In genomic region chr1:52722586-52722985, GRCm38 (mm10) we compare ENCODE assay signal across 12 mouse cellular contexts. TPM values are rescaled to one million over a fixed set of nuclear protein-coding genes. Genes with fewer than 3 reads are reported as not detected.
DNase-seq lines count a peak whose midpoint lies in the region; ATAC-seq and TF ChIP-seq lines count a peak whose summit lies in the region.
"Had no signal": no experiment of that assay in that cellular context is flagged by ENCODE, and none has a peak within 500 bp of the region (broad histone marks: within the 10 kb centered on the region; RNA-seq: fewer than 3 reads in every experiment).

No protein-coding gene starts in this region.

- ATAC-seq in lung, postnatal 0 days: no peak
- no peak for ATAC-seq in intestine, embryonic 15.5 days
- ATAC-seq: intestine, embryonic 16.5 days had no signal

- no peak overlapping the region for H3K4me2 ChIP-seq in lung, postnatal 0 days (replicated peaks; ENCODE audit: low read depth, low read length)
- H3K4me2 ChIP-seq in intestine, embryonic 15.5 days (replicated peaks): no peak overlapping the region
- H3K4me2 ChIP-seq: embryonic facial prominence, embryonic 13.5 days; liver, embryonic 13.5 days had no signal

- no peak overlapping the region for H3K27ac ChIP-seq in lung, postnatal 0 days (ENCODE audit: low read length)
- no peak overlapping the region for H3K27ac ChIP-seq in intestine, embryonic 15.5 days
- H3K27ac ChIP-seq: embryonic facial prominence, embryonic 13.5 days; liver, embryonic 13.5 days had no signal

- H3K27me3 ChIP-seq in lung, postnatal 0 days (replicated peaks; ENCODE audit: insufficient read depth, low read length): no peaks in the 10 kb centered on the region
- no peaks in the 10 kb centered on the region for H3K27me3 ChIP-seq in intestine, embryonic 15.5 days (replicated peaks)

- H3K9ac ChIP-seq in lung, postnatal 0 days (replicated peaks; ENCODE audit: low read depth): no peak overlapping the region
- no peak overlapping the region for H3K9ac ChIP-seq in intestine, embryonic 15.5 days
- H3K9ac ChIP-seq: embryonic facial prominence, embryonic 13.5 days; liver, embryonic 13.5 days had no signal

- peak; percentile 25 for DNase-seq in left cerebral cortex, adult 11 months (ENCODE audit: low spot score)
- no peak for DNase-seq in left cerebral cortex, postnatal 10 days (ENCODE audit: extremely low spot score in 1 of 2, low spot score in 2 of 2)
- peak; percentile 82 for DNase-seq in 416B (ENCODE audit: low read depth)
- peak; percentile 7 to 24 for DNase-seq in B cell, adult 2 months
- peak; percentile 36 for DNase-seq in lung, postnatal 0 days (ENCODE audit: low spot score)
- no peak for DNase-seq in MN1 (ENCODE audit: low spot score)
- DNase-seq: adrenal gland, postnatal 14 days; liver, embryonic 13.5 days; thymus, adult 18-20 months had no signal

- TF ChIP-seq CTCF in lung, postnatal 0 days (IDR thresholded peaks at IDR 0.05): no peak

- no peaks in the 10 kb centered on the region for H3K36me3 ChIP-seq in lung, postnatal 0 days (ENCODE audit: insufficient read depth, low read length)
- H3K36me3 ChIP-seq in intestine, embryonic 15.5 days: no peaks in the 10 kb centered on the region
- H3K36me3 ChIP-seq: embryonic facial prominence, embryonic 13.5 days; liver, embryonic 13.5 days had no signal

- H3K9me3 ChIP-seq in lung, postnatal 0 days (ENCODE audit: low read length): no peaks in the 10 kb centered on the region
- H3K9me3 ChIP-seq in intestine, embryonic 15.5 days: no peaks in the 10 kb centered on the region
- H3K9me3 ChIP-seq: embryonic facial prominence, embryonic 13.5 days; liver, embryonic 13.5 days had no signal

- intact Hi-C loops in left cerebral cortex, postnatal 10 days (cut with DNase I): no loop called here

- H3K4me3 ChIP-seq in lung, postnatal 0 days (ENCODE audit: low read depth, low read length): no peak overlapping the region
- no peak overlapping the region for H3K4me3 ChIP-seq in intestine, embryonic 15.5 days (replicated peaks)
- H3K4me3 ChIP-seq: embryonic facial prominence, embryonic 13.5 days; liver, embryonic 13.5 days had no signal

- no peak for TF ChIP-seq EP300 in lung, postnatal 0 days (IDR thresholded peaks at IDR 0.05)

- no peaks in the 10 kb centered on the region for H3K4me1 ChIP-seq in lung, postnatal 0 days (ENCODE audit: insufficient read depth, low read depth, low read length)
- no peaks in the 10 kb centered on the region; the same call in 1 of the 2 replicates for H3K4me1 ChIP-seq in intestine, embryonic 15.5 days (replicated peaks)
- H3K4me1 ChIP-seq: embryonic facial prominence, embryonic 13.5 days had no signal

- WGBS in lung, postnatal 0 days: 43% methylated on average over 4 of the region's 4 CpGs
- WGBS in intestine, embryonic 15.5 days: 63% methylated on average over 4 of the region's 4 CpGs

RNA-seq across cellular contexts. Expression of gene Mfsd6, which starts 4.7 kb away (rescaled TPM):
- total RNA-seq in left cerebral cortex, postnatal 10 days (2021): 10 to 100 TPM; 69.3 to 70.1 TPM
- polyA plus RNA-seq in lung, postnatal 0 days (2015; fragmentation: Nextera tagmentation; extraction: Ambion mirVana): 4.2 TPM in 2 replicates
- polyA plus RNA-seq in intestine, embryonic 15.5 days (2015; fragmentation: Nextera tagmentation; extraction: Ambion mirVana): 3.1 and 4.4 TPM in 2 replicates

Comparison
In these comparisons a context has a peak if more than half of its experiments do, and no peak if none do; other contexts are left out.
1. DNase-seq: peak in left cerebral cortex, adult 11 months (single experiment), 416B (single experiment), B cell, adult 2 months (2 of 2) and lung, postnatal 0 days (single experiment); none in left cerebral cortex, postnatal 10 days (0 of 2) and MN1 (single experiment).